Mouse (Mus musculus) bone marrow, adult 2 months (tissue): ENCODE measurements around the gene 1700001P01Rik.

Experiments used
- CTCF ChIP-seq: fragments of 200-500 bp; IDR thresholded peaks from 2 replicates; pipeline ENCODE4 v1.5.1; 2011; ENCODE audit warnings: low read length, control low read depth; ENCODE audit not compliant: control insufficient read depth, insufficient read depth
- POLR2A ChIP-seq: fragments of 200-500 bp; IDR thresholded peaks from 2 replicates; pipeline ENCODE4 v1.6.1; 2011; ENCODE audit warnings: low read depth, mild to moderate bottlenecking, control low read depth, low read length, borderline replicate concordance; ENCODE audit not compliant: control insufficient read depth

DNA sequence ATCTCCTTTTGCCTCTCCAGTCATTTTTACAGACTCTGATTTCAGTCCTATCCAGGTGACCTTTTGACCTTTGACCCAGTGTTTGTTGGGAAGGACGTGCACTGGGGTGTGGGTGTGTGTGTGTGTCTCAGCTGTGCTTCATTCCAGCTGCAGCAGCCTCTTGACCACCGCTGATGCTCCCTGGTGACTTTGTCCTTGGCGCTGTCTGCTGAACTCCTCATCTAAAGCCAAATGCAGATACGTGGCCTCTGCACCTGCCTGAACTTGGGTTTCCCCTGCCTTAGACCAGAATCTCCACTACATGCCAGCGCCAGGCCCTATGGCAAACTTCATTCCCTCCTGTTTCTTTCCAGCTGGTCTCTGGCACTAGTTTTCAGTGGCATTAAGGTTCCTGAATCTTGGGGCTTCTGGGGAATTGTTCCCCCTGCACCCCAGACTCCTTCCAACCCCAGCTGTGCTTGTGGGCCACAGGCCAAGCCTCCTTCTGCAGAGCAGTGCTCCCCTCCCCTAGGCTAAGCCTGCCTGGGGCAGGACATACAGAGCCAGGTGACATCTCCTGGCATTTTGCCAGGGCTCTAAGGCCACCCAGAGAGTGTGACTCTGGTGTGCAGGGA, 33.0 kb upstream of the 1700001P01Rik start:
- no peak for TF ChIP-seq CTCF
- TF ChIP-seq POLR2A = no peak
